Mouse (Mus musculus): Measurements from ENCODE around the gene Cyp2j6. TPM values are rescaled to one million over a fixed set of nuclear protein-coding genes. Genes with fewer than 3 reads are reported as not detected.

The Cyp2j6 gene
- total and polyA plus RNA-seq, 3 experiments: not detected

GRCm38 (mm10) chr4:96569442-96569841 is 16.0 kb upstream of the Cyp2j6 start:
- H3K4me3 ChIP-seq (ENCODE audit: control insufficient read depth in 1 of 2, insufficient read depth in 1 of 2, low read depth in 2 of 2, low read length in 2 of 2): no peak overlapping the region
- H3K4me1 ChIP-seq (ENCODE audit: control insufficient read depth in 1 of 2, insufficient read depth in 2 of 2, low read length in 2 of 2): no peaks in the 10 kb centered on the region
- no peaks in the 10 kb centered on the region for H3K36me3 ChIP-seq (ENCODE audit: control insufficient read depth in 1 of 2, insufficient read depth in 2 of 2, low read length in 2 of 2)
- H3K9me3 ChIP-seq (replicated peaks; ENCODE audit: insufficient read depth, low read length): no peaks in the 10 kb centered on the region
- no peak for DNase-seq (ENCODE audit: low read depth, low spot score)
- no peak for TF ChIP-seq GATA1 (IDR thresholded peaks at IDR 0.05; ENCODE audit: low read depth, low read length)
- no peak for TF ChIP-seq TBP (IDR thresholded peaks at IDR 0.05; ENCODE audit: low read depth, low read length)
- TF ChIP-seq UBTF (IDR thresholded peaks at IDR 0.05; ENCODE audit: borderline replicate concordance, insufficient read depth, low read depth, low read length): no peak
- no peak for TF ChIP-seq CTCF (IDR thresholded peaks at IDR 0.05 in 2 of 3, conservative IDR thresholded peaks at IDR 0.05 in 1 of 3; ENCODE audit: control insufficient read depth in 1 of 3, insufficient read depth in 1 of 3, low read depth in 2 of 3, low read length in 3 of 3, poor library complexity in 1 of 3, severe bottlenecking in 1 of 3)
- TF ChIP-seq RAD21 (IDR thresholded peaks at IDR 0.05; ENCODE audit: low read depth, low read length): no peak
- no peak for TF ChIP-seq MAZ (IDR thresholded peaks at IDR 0.05; ENCODE audit: low read depth, low read length)
- TF ChIP-seq CHD2 (IDR thresholded peaks at IDR 0.05; ENCODE audit: low read length): no peak
- TF ChIP-seq EP300 (IDR thresholded peaks at IDR 0.05; ENCODE audit: low read depth in 1 of 2, low read length in 2 of 2): no peak
- TF ChIP-seq JUND (IDR thresholded peaks at IDR 0.05; ENCODE audit: low read depth, low read length): no peak
- no peak for TF ChIP-seq USF1 (IDR thresholded peaks at IDR 0.05; ENCODE audit: low read depth, low read length)
- TF ChIP-seq SIN3A (IDR thresholded peaks at IDR 0.05; ENCODE audit: low read length): no peak
- no peak for TF ChIP-seq MYB (IDR thresholded peaks at IDR 0.05; ENCODE audit: low read depth, low read length)
- H3K27me3 ChIP-seq (ENCODE audit: control insufficient read depth in 1 of 2, insufficient read depth in 2 of 2, low read length in 2 of 2): no peaks in the 10 kb centered on the region
- no peak overlapping the region for H3K9ac ChIP-seq (ENCODE audit: control insufficient read depth, low read depth, low read length, poor library complexity, severe bottlenecking)
- H3K27ac ChIP-seq (ENCODE audit: control insufficient read depth, low read depth, low read length): no peak overlapping the region
- no peaks in the 10 kb centered on the region for H3K79me2 ChIP-seq (ENCODE audit: control insufficient read depth, insufficient read depth, low read length, poor library complexity)

GRCm38 (mm10) chr4:96567988-96568387 is 14.5 kb upstream of the Cyp2j6 start:
- Histone ChIP-seq H3K4me1 (ENCODE audit: control insufficient read depth in 1 of 2, insufficient read depth in 2 of 2, low read length in 2 of 2) (no peaks in the 10 kb centered on the region), H3K36me3 (ENCODE audit: control insufficient read depth in 1 of 2, insufficient read depth in 2 of 2, low read length in 2 of 2) (no peaks in the 10 kb centered on the region), H3K27ac (ENCODE audit: control insufficient read depth, low read depth, low read length) (no peak overlapping the region), H3K79me2 (ENCODE audit: control insufficient read depth, insufficient read depth, low read length, poor library complexity) (no peaks in the 10 kb centered on the region), H3K9me3 (replicated peaks; ENCODE audit: insufficient read depth, low read length) (no peaks in the 10 kb centered on the region), H3K9ac (ENCODE audit: control insufficient read depth, low read depth, low read length, poor library complexity, severe bottlenecking) (no peak overlapping the region), H3K4me3 (ENCODE audit: control insufficient read depth in 1 of 2, insufficient read depth in 1 of 2, low read depth in 2 of 2, low read length in 2 of 2) (no peak overlapping the region), H3K27me3 (ENCODE audit: control insufficient read depth in 1 of 2, insufficient read depth in 2 of 2, low read length in 2 of 2) (no peaks in the 10 kb centered on the region)
- TF ChIP-seq EP300 (IDR thresholded peaks at IDR 0.05; ENCODE audit: low read depth in 1 of 2, low read length in 2 of 2) (no peak), MYC (IDR thresholded peaks at IDR 0.05; ENCODE audit: low read depth, low read length) (no peak), ZMIZ1 (IDR thresholded peaks at IDR 0.05; ENCODE audit: low read depth, low read length) (no peak), JUND (IDR thresholded peaks at IDR 0.05; ENCODE audit: low read depth, low read length) (no peak), RAD21 (IDR thresholded peaks at IDR 0.05; ENCODE audit: low read depth, low read length) (no peak), POLR2AphosphoS2 (IDR thresholded peaks at IDR 0.05; ENCODE audit: low read length) (no peak), CTCF (IDR thresholded peaks at IDR 0.05 in 2 of 3, conservative IDR thresholded peaks at IDR 0.05 in 1 of 3; ENCODE audit: control insufficient read depth in 1 of 3, insufficient read depth in 1 of 3, low read depth in 2 of 3, low read length in 3 of 3, poor library complexity in 1 of 3, severe bottlenecking in 1 of 3) (no peak), POLR2A (IDR thresholded peaks at IDR 0.05; ENCODE audit: control insufficient read depth in 1 of 2, insufficient read depth in 1 of 2, low read depth in 1 of 2, low read length in 2 of 2, poor library complexity in 1 of 2) (no peak), MAFK (IDR thresholded peaks at IDR 0.05; ENCODE audit: borderline replicate concordance, low read depth, low read length) (no peak), MXI1 (IDR thresholded peaks at IDR 0.05; ENCODE audit: low read depth, low read length) (no peak), BHLHE40 (IDR thresholded peaks at IDR 0.05; ENCODE audit: borderline replicate concordance, low read depth, low read length) (no peak), ZC3H11A (IDR thresholded peaks at IDR 0.05; ENCODE audit: low read depth, low read length) (no peak), GATA1 (IDR thresholded peaks at IDR 0.05; ENCODE audit: low read depth, low read length) (no peak), NELFE (IDR thresholded peaks at IDR 0.05; ENCODE audit: low read depth, low read length) (no peak), RCOR1 (IDR thresholded peaks at IDR 0.05; ENCODE audit: low read depth, low read length) (no peak), GABPA (IDR thresholded peaks at IDR 0.05; ENCODE audit: low read depth, low read length) (no peak)
- no peak for DNase-seq (ENCODE audit: low read depth, low spot score)

Data from MEL (cell line).